Mouse (Mus musculus): ENCODE results near the gene Sst. TPM values are rescaled to one million over a fixed set of nuclear protein-coding genes. Genes with fewer than 3 reads are reported as not detected.

Gene Sst
- total and polyA plus RNA-seq, 2 experiments from 2014 or later: 464 to 510 TPM

DNA sequence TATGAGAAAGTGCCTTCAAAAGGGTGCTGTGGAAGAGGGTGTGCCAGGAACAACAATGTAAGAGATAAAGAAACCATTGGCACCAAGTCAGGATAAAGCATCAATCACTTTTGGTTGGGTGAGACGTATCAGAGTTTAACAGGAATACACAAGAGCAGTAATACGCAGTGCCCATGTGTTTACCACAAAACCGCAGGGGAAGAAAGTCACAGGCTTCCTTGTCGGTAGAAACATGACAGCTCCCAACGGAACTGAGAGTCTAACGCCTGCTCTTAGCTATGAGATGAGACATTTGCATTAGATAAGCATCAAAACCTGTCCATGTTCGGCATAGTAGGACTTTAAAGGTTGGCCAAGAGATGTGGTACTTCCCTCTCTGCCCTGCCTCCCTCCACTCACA lies 46.1 kb downstream of the Sst start:
- H3K36me3 ChIP-seq (ENCODE audit: insufficient read depth, low read length): no peaks in the 10 kb centered on the region
- no peak for TF ChIP-seq CTCF (IDR thresholded peaks at IDR 0.05)
- no peak overlapping the region for H3K4me3 ChIP-seq (ENCODE audit: low read depth, low read length)

DNA sequence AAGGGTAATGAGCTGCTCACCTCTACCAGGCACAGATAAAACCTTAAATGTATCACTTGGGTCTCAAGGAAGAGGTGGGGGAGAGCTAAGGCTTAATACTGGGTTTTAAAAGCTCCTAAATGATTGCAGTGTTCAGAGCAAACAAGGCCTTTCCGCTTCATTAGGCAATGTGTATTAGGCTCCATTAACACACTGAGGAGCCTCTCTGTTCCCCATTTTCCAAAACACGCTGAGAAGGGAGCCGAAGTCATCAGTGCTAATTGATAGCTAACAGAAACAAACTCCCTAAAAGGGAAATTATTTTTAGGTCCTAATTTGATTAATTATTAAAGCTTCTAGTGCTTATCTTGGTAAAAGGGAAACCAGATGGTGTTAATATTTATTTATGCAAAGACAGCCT lies 48.1 kb downstream of the Sst start:
- ATAC-seq (ENCODE audit: low FRiP score): no peak

More for the DNA sequence above, 46.1 kb downstream of the Sst start:
- Histone ChIP-seq H3K27ac (ENCODE audit: low read depth, low read length) (no peak overlapping the region), H3K27me3 (ENCODE audit: insufficient read depth, low read length) (no peaks in the 10 kb centered on the region), H3K9ac (replicated peaks; ENCODE audit: low read length, poor library complexity, severe bottlenecking) (no peak overlapping the region), H3K9me3 (ENCODE audit: low read length) (peaks cover 3% of the 10 kb centered on the region; the same call in 1 of the 2 replicates), H3K4me2 (ENCODE audit: low read depth, low read length, poor library complexity, severe bottlenecking) (no peak overlapping the region), H3K4me1 (ENCODE audit: insufficient read depth, low read length) (no peaks in the 10 kb centered on the region)
- ATAC-seq (ENCODE audit: low FRiP score) (no peak), DNase-seq (ENCODE audit: low spot score) (no peak)
- 93% methylated on average over 7 of the region's 7 CpGs for WGBS

More for the DNA sequence above, 48.1 kb downstream of the Sst start:
- H3K27me3 ChIP-seq (ENCODE audit: insufficient read depth, low read length): no peaks in the 10 kb centered on the region
- no peaks in the 10 kb centered on the region for H3K36me3 ChIP-seq (ENCODE audit: insufficient read depth, low read length)
- no peaks in the 10 kb centered on the region for H3K4me1 ChIP-seq (ENCODE audit: insufficient read depth, low read length)
- no peak for TF ChIP-seq CTCF (IDR thresholded peaks at IDR 0.05)
- no peaks in the 10 kb centered on the region; the same call in 1 of the 2 replicates for H3K9me3 ChIP-seq (ENCODE audit: low read length)
- no peak overlapping the region for H3K4me3 ChIP-seq (ENCODE audit: low read depth, low read length)
- 63% methylated on average over 3 of the region's 3 CpGs for WGBS
- H3K9ac ChIP-seq (replicated peaks; ENCODE audit: low read length, poor library complexity, severe bottlenecking): no peak overlapping the region
- no peak overlapping the region for H3K27ac ChIP-seq (ENCODE audit: low read depth, low read length)
- DNase-seq (ENCODE audit: low spot score): peak; percentile 42
- H3K4me2 ChIP-seq (ENCODE audit: low read depth, low read length, poor library complexity, severe bottlenecking): no peak overlapping the region

Other genes starting within 250 kb of the Sst start
- gene Rtp2, start 41.4 kb upstream of the Sst start, total RNA-seq (2014; rRNA removed): 0.47 and 1.4 TPM in 2 replicates
- gene Rtp2, start 41.4 kb upstream of the Sst start, polyA plus RNA-seq (2015; fragmentation: Nextera tagmentation; extraction: Ambion mirVana): 0.22 and 0.56 TPM in 2 replicates
- not detected in 2 replicates for gene Gm37419, start 97.5 kb upstream of the Sst start, total RNA-seq (2014; rRNA removed)
- gene Gm37419, start 97.5 kb upstream of the Sst start, polyA plus RNA-seq (2015; fragmentation: Nextera tagmentation; extraction: Ambion mirVana): not detected in 2 replicates
- 2.5 and 3.2 TPM in 2 replicates for gene Bcl6, start 97.9 kb upstream of the Sst start, total RNA-seq (2014; rRNA removed)
- 0.22 and 0.31 TPM in 2 replicates for gene Bcl6, start 97.9 kb upstream of the Sst start, polyA plus RNA-seq (2015; fragmentation: Nextera tagmentation; extraction: Ambion mirVana)

All from midbrain, postnatal 0 days (tissue).